Mouse (Mus musculus) frontal cortex, postnatal 36 days (tissue): ENCODE results near the gene Actr1a.
A peak's percentile ranks its signal among the peaks of the same experiment; 100 is the strongest.

Experiments used
- DNase-seq, 2 experiments: peaks; one replicate each; pipeline ENCODE4 v3.0.0; 2022; ENCODE audit warnings: low spot score in 2 of 2

The Actr1a gene

GRCm38 (mm10) chr19:46395109-46396009 is at the start of gene Actr1a:
Actr1a (minus strand) TSS chr19:46395748.
- DNase-seq: peak; percentile 97 to 99

- peak; percentile 56 to 80 for DNase-seq
These were observed 48.7 kb upstream of the Actr1a start for GRCm38 (mm10) chr19:46444209-46444608.

- DNase-seq: no peak
These were observed 48.0 kb upstream of the Actr1a start for GRCm38 (mm10) chr19:46443509-46443908.

GRCm38 (mm10) chr19:46435492-46435891 is 39.9 kb upstream of the Actr1a start:
- no peak for DNase-seq

- no peak for DNase-seq
These were observed 39.0 kb upstream of the Actr1a start for GRCm38 (mm10) chr19:46434591-46434990.

- DNase-seq: no peak
These were observed 38.6 kb upstream of the Actr1a start for GRCm38 (mm10) chr19:46434148-46434547.

- no peak for DNase-seq
These were observed 38.2 kb upstream of the Actr1a start for GRCm38 (mm10) chr19:46433712-46434111.

- DNase-seq: no peak
These were observed 33.7 kb upstream of the Actr1a start for GRCm38 (mm10) chr19:46429250-46429649.

- DNase-seq: no peak
These were observed 30.9 kb upstream of the Actr1a start for GRCm38 (mm10) chr19:46426488-46426887.

- DNase-seq: no peak
These were observed 29.7 kb upstream of the Actr1a start for GRCm38 (mm10) chr19:46425266-46425665.

GRCm38 (mm10) chr19:46422384-46423338 is 27.1 kb upstream of the Actr1a start:
- DNase-seq: no peak

- no peak for DNase-seq
These were observed 24.9 kb upstream of the Actr1a start for GRCm38 (mm10) chr19:46420410-46420809.

- peak in 1 of 2 experiments; percentile 14 for DNase-seq
These were observed 22.5 kb upstream of the Actr1a start for GRCm38 (mm10) chr19:46418051-46418450.

GRCm38 (mm10) chr19:46416276-46416675 is 20.7 kb upstream of the Actr1a start:
- no peak for DNase-seq

- no peak for DNase-seq
These were observed 18.9 kb upstream of the Actr1a start for GRCm38 (mm10) chr19:46414486-46414885.

GRCm38 (mm10) chr19:46413969-46414368 is 18.4 kb upstream of the Actr1a start:
- no peak for DNase-seq

GRCm38 (mm10) chr19:46412056-46412805 is 16.7 kb upstream of the Actr1a start:
- no peak for DNase-seq

- DNase-seq: no peak
These were observed 14.0 kb upstream of the Actr1a start for GRCm38 (mm10) chr19:46409506-46409905.

GRCm38 (mm10) chr19:46406592-46407386 is 11.2 kb upstream of the Actr1a start:
- DNase-seq: no peak

GRCm38 (mm10) chr19:46404030-46404429 is 8.5 kb upstream of the Actr1a start:
- DNase-seq: no peak

GRCm38 (mm10) chr19:46400558-46400957 is 5.0 kb upstream of the Actr1a start:
- no peak for DNase-seq
